Mouse (Mus musculus): ENCODE results near the gene Sox13. TPM values are rescaled to one million over a fixed set of nuclear protein-coding genes. Genes with fewer than 3 reads are reported as not detected.

The Sox13 gene
- polyA plus RNA-seq, 1 experiment, result 1.6 TPM

- no peak for TF ChIP-seq CTCF (IDR thresholded peaks at IDR 0.05; ENCODE audit: borderline replicate concordance, insufficient read depth, low read length)
- no peak for TF ChIP-seq POLR2A (IDR thresholded peaks at IDR 0.05; ENCODE audit: low read depth, low read length)
- Histone ChIP-seq H3K4me3 (ENCODE audit: insufficient read depth, low read length) (no peak overlapping the region), H3K27ac (ENCODE audit: insufficient read depth, low read length) (no peak overlapping the region)
Measured at GRCm38 (mm10) chr1:133434018-133434755, 10.0 kb upstream of the Sox13 start.

DNA sequence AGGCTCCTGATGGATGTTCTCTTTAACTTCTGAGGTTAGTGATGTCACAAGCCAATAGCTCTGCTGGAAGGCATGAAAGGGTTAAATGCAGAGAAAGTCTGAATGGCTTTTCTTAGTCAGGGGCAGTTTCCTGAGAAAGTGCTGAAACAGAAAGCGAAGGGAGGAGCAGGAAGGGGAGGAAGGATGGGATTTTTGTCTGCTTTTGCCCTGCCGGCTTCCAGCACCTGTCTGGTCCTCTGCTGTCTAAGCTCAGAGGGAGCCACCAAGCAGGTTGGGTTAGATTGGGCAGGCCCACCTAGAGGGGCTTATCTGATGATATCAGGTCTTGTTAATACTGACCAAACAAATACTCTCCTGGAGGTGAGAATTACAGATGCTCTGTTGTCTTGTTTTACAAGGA is 8.4 kb upstream of the Sox13 start:
- H3K4me1 ChIP-seq (ENCODE audit: control insufficient read depth, insufficient read depth, low read length), result no peaks in the 10 kb centered on the region
- no peak overlapping the region for H3K27ac ChIP-seq (ENCODE audit: insufficient read depth, low read length)
- H3K4me3 ChIP-seq (ENCODE audit: insufficient read depth, low read length), result no peak overlapping the region
- TF ChIP-seq CTCF (IDR thresholded peaks at IDR 0.05; ENCODE audit: borderline replicate concordance, insufficient read depth, low read length) (no peak), POLR2A (IDR thresholded peaks at IDR 0.05; ENCODE audit: low read depth, low read length) (no peak)

More at GRCm38 (mm10) chr1:133434018-133434755, 10.0 kb upstream of the Sox13 start:
- no peaks in the 10 kb centered on the region for H3K4me1 ChIP-seq (ENCODE audit: control insufficient read depth, insufficient read depth, low read length)

- TF ChIP-seq POLR2A (IDR thresholded peaks at IDR 0.05; ENCODE audit: low read depth, low read length) (no peak), CTCF (IDR thresholded peaks at IDR 0.05; ENCODE audit: borderline replicate concordance, insufficient read depth, low read length) (no peak)
- no peak overlapping the region for H3K4me3 ChIP-seq (ENCODE audit: insufficient read depth, low read length)
Measured at GRCm38 (mm10) chr1:133431133-133431532, 7.0 kb upstream of the Sox13 start.

GRCm38 (mm10) chr1:133424547-133425140 is 467 bp upstream of the Sox13 start:
- H3K27ac ChIP-seq (ENCODE audit: insufficient read depth, low read length), result no peak overlapping the region
- TF ChIP-seq POLR2A (IDR thresholded peaks at IDR 0.05; ENCODE audit: low read depth, low read length), result no peak
- TF ChIP-seq CTCF (IDR thresholded peaks at IDR 0.05; ENCODE audit: borderline replicate concordance, insufficient read depth, low read length), result no peak
- no peak overlapping the region for H3K4me3 ChIP-seq (ENCODE audit: insufficient read depth, low read length)
- H3K4me1 ChIP-seq (ENCODE audit: control insufficient read depth, insufficient read depth, low read length), result no peaks in the 10 kb centered on the region

More at GRCm38 (mm10) chr1:133431133-133431532, 7.0 kb upstream of the Sox13 start:
- Histone ChIP-seq H3K27ac (ENCODE audit: insufficient read depth, low read length) (no peak overlapping the region), H3K4me1 (ENCODE audit: control insufficient read depth, insufficient read depth, low read length) (no peaks in the 10 kb centered on the region)

DNA sequence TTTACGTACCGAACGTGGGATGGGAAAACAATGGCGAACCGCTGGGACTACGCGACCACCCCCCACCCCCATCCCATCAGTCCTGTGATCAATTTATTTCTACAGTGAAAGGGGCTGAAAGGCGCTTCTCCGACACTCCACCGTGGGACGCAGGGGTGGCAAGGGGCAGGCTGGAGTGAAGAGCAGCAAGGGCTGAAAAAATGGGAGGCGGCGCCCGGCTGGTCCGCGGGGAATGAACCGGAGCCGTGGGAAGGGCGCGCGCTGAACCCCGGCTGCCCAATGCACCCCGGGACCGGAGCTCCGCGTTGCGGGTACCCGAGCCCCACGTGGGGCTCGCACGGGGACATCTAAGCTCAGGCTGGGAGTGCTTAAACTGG is 1.0 kb downstream of the Sox13 start:
- Histone ChIP-seq H3K27ac (ENCODE audit: insufficient read depth, low read length) (no peak overlapping the region), H3K4me1 (ENCODE audit: control insufficient read depth, insufficient read depth, low read length) (no peaks in the 10 kb centered on the region), H3K4me3 (ENCODE audit: insufficient read depth, low read length) (peak overlapping the region; percentile 63)
- no peak for TF ChIP-seq CTCF (IDR thresholded peaks at IDR 0.05; ENCODE audit: borderline replicate concordance, insufficient read depth, low read length)
- no peak for TF ChIP-seq POLR2A (IDR thresholded peaks at IDR 0.05; ENCODE audit: low read depth, low read length)

- Histone ChIP-seq H3K27ac (ENCODE audit: insufficient read depth, low read length) (no peak overlapping the region), H3K4me1 (ENCODE audit: control insufficient read depth, insufficient read depth, low read length) (no peaks in the 10 kb centered on the region), H3K4me3 (ENCODE audit: insufficient read depth, low read length) (peak overlapping the region; percentile 63)
- no peak for TF ChIP-seq CTCF (IDR thresholded peaks at IDR 0.05; ENCODE audit: borderline replicate concordance, insufficient read depth, low read length)
- TF ChIP-seq POLR2A (IDR thresholded peaks at IDR 0.05; ENCODE audit: low read depth, low read length), result no peak
Measured at GRCm38 (mm10) chr1:133422615-133423161, 1.5 kb downstream of the Sox13 start.

GRCm38 (mm10) chr1:133421975-133422570 is 2.1 kb downstream of the Sox13 start:
- H3K27ac ChIP-seq (ENCODE audit: insufficient read depth, low read length), result no peak overlapping the region
- no peak for TF ChIP-seq POLR2A (IDR thresholded peaks at IDR 0.05; ENCODE audit: low read depth, low read length)
- TF ChIP-seq CTCF (IDR thresholded peaks at IDR 0.05; ENCODE audit: borderline replicate concordance, insufficient read depth, low read length), result no peak
- 0 out of 2 replicates have a peak overlapping the region, but pooled peaks have one; percentile 63 for H3K4me3 ChIP-seq (ENCODE audit: insufficient read depth, low read length)
- no peaks in the 10 kb centered on the region for H3K4me1 ChIP-seq (ENCODE audit: control insufficient read depth, insufficient read depth, low read length)

DNA sequence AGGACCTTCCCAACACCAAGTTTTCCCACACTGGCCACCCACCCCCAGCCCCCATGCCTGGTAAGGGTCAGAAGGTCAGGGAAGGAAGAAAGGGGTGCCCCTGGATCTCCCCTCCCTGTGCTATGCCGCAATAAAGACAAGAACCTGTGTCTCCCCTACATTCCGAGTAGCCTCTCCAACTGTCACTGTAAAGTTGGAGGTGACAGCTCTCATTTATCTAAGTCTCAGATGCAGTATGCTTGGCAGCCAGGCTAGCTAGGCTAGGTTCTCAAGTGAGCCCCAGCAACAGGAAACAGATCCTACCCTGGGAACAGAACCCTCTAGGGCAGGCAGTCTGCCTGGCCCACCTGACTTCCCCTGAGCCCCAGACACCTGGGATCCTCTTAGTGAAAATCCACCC is 3.1 kb downstream of the Sox13 start:
- Histone ChIP-seq H3K4me1 (ENCODE audit: control insufficient read depth, insufficient read depth, low read length) (no peaks in the 10 kb centered on the region), H3K4me3 (ENCODE audit: insufficient read depth, low read length) (no peak overlapping the region)

GRCm38 (mm10) chr1:133420491-133420890 is 3.7 kb downstream of the Sox13 start:
- Histone ChIP-seq H3K4me1 (ENCODE audit: control insufficient read depth, insufficient read depth, low read length) (no peaks in the 10 kb centered on the region), H3K27ac (ENCODE audit: insufficient read depth, low read length) (no peak overlapping the region), H3K4me3 (ENCODE audit: insufficient read depth, low read length) (no peak overlapping the region)
- no peak for TF ChIP-seq CTCF (IDR thresholded peaks at IDR 0.05; ENCODE audit: borderline replicate concordance, insufficient read depth, low read length)
- no peak for TF ChIP-seq POLR2A (IDR thresholded peaks at IDR 0.05; ENCODE audit: low read depth, low read length)

More for the DNA sequence above, 3.1 kb downstream of the Sox13 start:
- H3K27ac ChIP-seq (ENCODE audit: insufficient read depth, low read length), result no peak overlapping the region
- TF ChIP-seq CTCF (IDR thresholded peaks at IDR 0.05; ENCODE audit: borderline replicate concordance, insufficient read depth, low read length), result no peak
- no peak for TF ChIP-seq POLR2A (IDR thresholded peaks at IDR 0.05; ENCODE audit: low read depth, low read length)

All from embryonic fibroblast, embryonic 13.5 days (primary cell).